Mouse (Mus musculus) liver, adult 2 months (tissue): ENCODE measurements around the gene Emb. TPM values are rescaled to one million over a fixed set of nuclear protein-coding genes. Genes with fewer than 3 reads are reported as not detected.
A peak's percentile ranks its signal among the peaks of the same experiment; 100 is the strongest.

ENCODE experiments used
- DNase-seq: peaks from one replicate; pipeline ENCODE4 v3.0.0-alpha.2; 2011; ENCODE audit warnings: low read depth, low spot score; ENCODE audit errors: extremely low read depth
- H3K27ac ChIP-seq: fragments of 200-500 bp; replicated peaks from 2 replicates; pipeline ENCODE4 v1.5.1; 2012; ENCODE audit warnings: low read depth, mild to moderate bottlenecking, control low read depth, inconsistent platforms, low read length; ENCODE audit not compliant: insufficient read depth
- H3K27me3 ChIP-seq: fragments of 200-500 bp; 2 replicates; pipeline ENCODE4 v1.6.1; 2012; ENCODE audit warnings: mild to moderate bottlenecking, moderate library complexity, low read length, inconsistent platforms; ENCODE audit not compliant: control insufficient read depth, insufficient read depth
- H3K36me3 ChIP-seq: fragments of 200-500 bp; 2 replicates; pipeline ENCODE4 v1.6.1; 2012; ENCODE audit warnings: low read length, inconsistent platforms; ENCODE audit not compliant: control insufficient read depth, insufficient read depth
- H3K4me1 ChIP-seq: fragments of 200-500 bp; 2 replicates; pipeline ENCODE4 v1.6.1; 2011; ENCODE audit warnings: low read length; ENCODE audit not compliant: control insufficient read depth, insufficient read depth
- H3K4me3 ChIP-seq: fragments of 200-500 bp; 2 replicates; pipeline ENCODE4 v1.5.1; 2011; ENCODE audit warnings: low read depth, mild to moderate bottlenecking, control low read depth, low read length, moderate library complexity; ENCODE audit not compliant: insufficient read depth
- H3K79me2 ChIP-seq: fragments of 200-500 bp; 2 replicates; pipeline ENCODE4 v1.6.1; 2012; ENCODE audit warnings: inconsistent platforms, mild to moderate bottlenecking, low read length, moderate library complexity; ENCODE audit not compliant: control insufficient read depth, insufficient read depth
- H3K9ac ChIP-seq: fragments of 200-500 bp; 2 replicates; pipeline ENCODE4 v1.6.1; 2012; ENCODE audit warnings: low read depth, mild to moderate bottlenecking, control low read depth, inconsistent platforms, low read length
- CTCF ChIP-seq: fragments of 200-500 bp; IDR thresholded peaks from 2 replicates; pipeline ENCODE4 v1.5.1; 2011; ENCODE audit warnings: low read depth, low read length, control low read depth
- POLR2A ChIP-seq: fragments of 200-500 bp; IDR thresholded peaks from 2 replicates; pipeline ENCODE4 v1.6.1; 2011; ENCODE audit warnings: low read length, control low read depth; ENCODE audit not compliant: insufficient read depth; ENCODE audit errors: extremely low read depth
- WGBS: fragments of 180-500 bp; shearing (Covaris S2); methylation state at CpG from one replicate; pipeline ENCODE4 v1.1.7; 2018; 5-methylcytosine and 5-hydroxymethylcytosine counted together
- polyA plus RNA-seq: library from polyadenylated mRNA; depleted of rRNA; stranded (reverse); fragments of >200 nt; gene quantifications from 2 replicates; pipeline ENCODE4 v1.2.3, GENCODE M21; 2012
- total RNA-seq: library from RNA; depleted of rRNA; stranded (reverse); fragments of >200 nt; gene quantifications from 2 replicates; pipeline ENCODE4 v1.2.3, GENCODE M21; 2014

Gene Emb
- total and polyA plus RNA-seq, 2 experiments, result 0.49 to 1.2 TPM

GRCm38 (mm10) chr13:117202755-117203471, 5.4 kb upstream of the Emb start:
- no peaks in the 10 kb centered on the region for H3K79me2 ChIP-seq
- WGBS, result 42% methylated on average over 22 of the region's 22 CpGs
- H3K4me1 ChIP-seq, result no peaks in the 10 kb centered on the region
- H3K36me3 ChIP-seq, result no peaks in the 10 kb centered on the region
- H3K27ac ChIP-seq, result no peak overlapping the region
- TF ChIP-seq CTCF, result peak; percentile 63
- TF ChIP-seq POLR2A, result no peak
- no peak for DNase-seq
- no peak overlapping the region for H3K9ac ChIP-seq
- H3K4me3 ChIP-seq, result no peak overlapping the region
- peaks cover 2% of the 10 kb centered on the region; the same call in 1 of the 2 replicates for H3K27me3 ChIP-seq

- Histone ChIP-seq H3K4me1 (no peaks in the 10 kb centered on the region), H3K9ac (no peak overlapping the region), H3K36me3 (no peaks in the 10 kb centered on the region), H3K27me3 (peaks cover 2% of the 10 kb centered on the region; the same call in 1 of the 2 replicates), H3K79me2 (no peaks in the 10 kb centered on the region), H3K27ac (no peak overlapping the region), H3K4me3 (no peak overlapping the region)
- no peak for TF ChIP-seq POLR2A
- no peak for TF ChIP-seq CTCF
- DNase-seq, result no peak
- WGBS, result 92% methylated on average over 7 of the region's 7 CpGs
These were observed 3.7 kb upstream of the Emb start for GRCm38 (mm10) chr13:117204685-117205084.

GRCm38 (mm10) chr13:117206066-117206465, 2.3 kb upstream of the Emb start:
- H3K27ac ChIP-seq, result no peak overlapping the region
- no peak overlapping the region for H3K4me3 ChIP-seq
- TF ChIP-seq CTCF (no peak), POLR2A (no peak)
- H3K79me2 ChIP-seq, result no peaks in the 10 kb centered on the region
- no peaks in the 10 kb centered on the region for H3K4me1 ChIP-seq
- H3K36me3 ChIP-seq, result no peaks in the 10 kb centered on the region
- no peak overlapping the region for H3K9ac ChIP-seq
- WGBS, result 83% methylated on average over 8 of the region's 8 CpGs
- DNase-seq, result no peak
- peaks cover 2% of the 10 kb centered on the region; the same call in 1 of the 2 replicates for H3K27me3 ChIP-seq

- H3K27ac ChIP-seq, result no peak overlapping the region
- no peak for TF ChIP-seq CTCF
- no peak for TF ChIP-seq POLR2A
- H3K9ac ChIP-seq, result no peak overlapping the region
- peaks cover 2% of the 10 kb centered on the region; the same call in 1 of the 2 replicates for H3K27me3 ChIP-seq
- H3K4me1 ChIP-seq, result peaks cover 2% of the 10 kb centered on the region; the same call in 1 of the 2 replicates
- H3K36me3 ChIP-seq, result no peaks in the 10 kb centered on the region
- H3K79me2 ChIP-seq, result no peaks in the 10 kb centered on the region
- H3K4me3 ChIP-seq, result no peak overlapping the region
- peak; percentile 19 for DNase-seq
- WGBS, result 47% methylated on average over 11 of the region's 11 CpGs
These were observed 3.1 kb downstream of the Emb start for GRCm38 (mm10) chr13:117211386-117211875.

GRCm38 (mm10) chr13:117215481-117215880, 7.1 kb downstream of the Emb start:
- TF ChIP-seq CTCF (no peak), POLR2A (no peak)
- no peaks in the 10 kb centered on the region for H3K36me3 ChIP-seq
- 21% methylated on average over 10 of the region's 10 CpGs for WGBS
- H3K4me3 ChIP-seq, result no peak overlapping the region
- H3K27me3 ChIP-seq, result peaks cover 7% of the 10 kb centered on the region
- H3K9ac ChIP-seq, result no peak overlapping the region
- DNase-seq, result peak; percentile 23
- H3K79me2 ChIP-seq, result no peaks in the 10 kb centered on the region
- H3K27ac ChIP-seq, result no peak overlapping the region
- H3K4me1 ChIP-seq, result peaks cover 2% of the 10 kb centered on the region; the same call in 1 of the 2 replicates

- peaks cover 3% of the 10 kb centered on the region; the same call in 1 of the 2 replicates for H3K4me1 ChIP-seq
- WGBS, result 36% methylated on average over 10 of the region's 10 CpGs
- H3K9ac ChIP-seq, result no peak overlapping the region
- no peak overlapping the region for H3K4me3 ChIP-seq
- no peaks in the 10 kb centered on the region for H3K79me2 ChIP-seq
- H3K27ac ChIP-seq, result no peak overlapping the region
- no peaks in the 10 kb centered on the region for H3K36me3 ChIP-seq
- TF ChIP-seq CTCF, result no peak
- peak; percentile 13 for DNase-seq
- peaks cover 13% of the 10 kb centered on the region for H3K27me3 ChIP-seq
These were observed 7.8 kb downstream of the Emb start for GRCm38 (mm10) chr13:117216126-117216525.
